ENCODE assay signal across 8 mouse cellular contexts in the genomic region with DNA sequence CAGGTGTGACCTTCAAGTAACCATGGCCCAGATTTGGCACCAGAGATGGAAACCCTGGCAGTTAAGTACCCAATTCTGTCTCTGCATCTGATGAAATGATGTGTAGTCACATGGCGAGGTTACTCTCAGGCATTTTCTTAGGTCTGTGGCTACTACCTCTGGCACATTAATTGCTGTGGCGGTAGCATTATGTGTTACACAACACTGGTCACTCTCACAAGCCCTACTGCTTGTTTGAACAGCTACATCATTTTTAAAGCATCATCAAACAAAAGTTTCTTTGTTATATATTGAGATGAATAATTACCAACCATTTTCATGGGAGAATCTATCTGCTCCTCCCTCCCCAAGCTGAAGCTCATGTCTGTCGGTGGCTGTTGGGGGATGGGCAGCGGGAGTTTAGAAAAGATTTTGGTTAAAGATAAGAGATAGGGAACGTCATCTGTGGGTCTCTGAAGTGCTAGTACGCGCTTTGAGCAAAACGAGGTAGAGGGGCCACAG. TPM values are rescaled to one million over a fixed set of nuclear protein-coding genes. Genes with fewer than 3 reads are reported as not detected.
DNase-seq lines count a peak whose midpoint lies in the region; TF ChIP-seq lines count a peak whose summit lies in the region.

No protein-coding gene starts in this region.

- no peak overlapping the region for H3K27ac ChIP-seq in ES-Bruce4 (ENCODE audit: insufficient read depth, low read length)
- peak overlapping the region; percentile 96 for H3K27ac ChIP-seq in embryonic facial prominence, embryonic 10.5 days (replicated peaks)
- peak overlapping the region; percentile 96 for H3K27ac ChIP-seq in hindbrain, embryonic 10.5 days

- TF ChIP-seq POLR2A in ES-Bruce4 (IDR thresholded peaks at IDR 0.05; ENCODE audit: insufficient read depth, low read length) = no peak

- peak overlapping the region; percentile 80 for H3K4me3 ChIP-seq in ES-Bruce4 (ENCODE audit: low read depth, low read length)
- peak overlapping the region; percentile 95 for H3K4me3 ChIP-seq in embryonic facial prominence, embryonic 10.5 days
- peak overlapping the region; percentile 76 for H3K4me3 ChIP-seq in hindbrain, embryonic 10.5 days

- no peak for TF ChIP-seq EP300 in ES-Bruce4 (IDR thresholded peaks at IDR 0.05; ENCODE audit: insufficient read depth, low read depth, low read length)

- no peaks in the 10 kb centered on the region for H3K9me3 ChIP-seq in ES-Bruce4 (replicated peaks; ENCODE audit: control insufficient read depth, insufficient read depth, low read length, poor library complexity, severe bottlenecking)
- H3K9me3 ChIP-seq in embryonic facial prominence, embryonic 10.5 days = no peaks in the 10 kb centered on the region
- H3K9me3 ChIP-seq in hindbrain, embryonic 10.5 days = no peaks in the 10 kb centered on the region

- DNase-seq in adrenal gland, adult (ENCODE audit: inconsistent age in 2 of 2, low spot score in 1 of 2) = peak; percentile 28 to 60
- DNase-seq in adrenal gland, adult 8-10 months = no peak
- DNase-seq in embryonic facial prominence, embryonic 10.5 days (ENCODE audit: low spot score) = peak; percentile 21
- peak; percentile 20 for DNase-seq in hindbrain, embryonic 10.5 days (ENCODE audit: low spot score)
- peak; percentile 30 for DNase-seq in left cerebral cortex, adult 11 months (ENCODE audit: low spot score)
- peak; percentile 15 for DNase-seq in lung, postnatal 14 days
- peak; percentile 47 for DNase-seq in skeletal muscle tissue, adult 2 months (ENCODE audit: low read depth, low spot score)

- no peaks in the 10 kb centered on the region for H3K27me3 ChIP-seq in ES-Bruce4 (ENCODE audit: control insufficient read depth, insufficient read depth, low read length, poor library complexity, severe bottlenecking)
- no peaks in the 10 kb centered on the region for H3K27me3 ChIP-seq in embryonic facial prominence, embryonic 10.5 days (replicated peaks; ENCODE audit: low read depth, poor library complexity, severe bottlenecking)
- no peaks in the 10 kb centered on the region for H3K27me3 ChIP-seq in hindbrain, embryonic 10.5 days (ENCODE audit: insufficient read depth, poor library complexity, severe bottlenecking)

- 0 out of 2 replicates have a peak, but pooled peaks cover 2% of the 10 kb centered on the region for H3K36me3 ChIP-seq in ES-Bruce4 (ENCODE audit: control insufficient read depth, insufficient read depth, low read length, poor library complexity, severe bottlenecking)
- H3K36me3 ChIP-seq in embryonic facial prominence, embryonic 10.5 days (replicated peaks) = peaks cover 10% of the 10 kb centered on the region; the same call in 1 of the 2 replicates
- peaks cover 10% of the 10 kb centered on the region; the same call in 1 of the 2 replicates for H3K36me3 ChIP-seq in hindbrain, embryonic 10.5 days

- 14% methylated on average over 8 of the region's 8 CpGs for WGBS in embryonic facial prominence, embryonic 10.5 days
- WGBS in hindbrain, embryonic 10.5 days = 19% methylated on average over 8 of the region's 8 CpGs

- H3K4me1 ChIP-seq in ES-Bruce4 (ENCODE audit: control insufficient read depth, insufficient read depth, low read length) = peaks cover 2% of the 10 kb centered on the region
- peaks cover 32% of the 10 kb centered on the region for H3K4me1 ChIP-seq in embryonic facial prominence, embryonic 10.5 days
- peaks cover 33% of the 10 kb centered on the region for H3K4me1 ChIP-seq in hindbrain, embryonic 10.5 days (replicated peaks)

- peak overlapping the region; percentile 88 for H3K9ac ChIP-seq in ES-Bruce4 (ENCODE audit: low read depth, poor library complexity, severe bottlenecking)

- no peak for TF ChIP-seq CTCF in ES-Bruce4 (IDR thresholded peaks at IDR 0.05; ENCODE audit: low read depth, low read length)

RNA-seq across cellular contexts. Expression of a gene that starts 1.7 kb away (rescaled TPM):
- 10 to 100 TPM; 35.8 to 41.7 (median 38.3) TPM for total RNA-seq in adrenal gland, adult 8-10 months (2022)
- 20.1 and 25.1 TPM in 2 replicates for polyA plus RNA-seq in ES-Bruce4 (2011; ENCODE audit: insufficient read depth, insufficient read length, low read depth, missing spikeins)
- 22.6 and 25.7 TPM in 2 replicates for polyA plus RNA-seq in embryonic facial prominence, embryonic 10.5 days (2016; fragmentation: Nextera tagmentation; extraction: Ambion mirVana)
- 20.5 and 23.3 TPM in 2 replicates for polyA plus RNA-seq in hindbrain, embryonic 10.5 days (2016; fragmentation: Nextera tagmentation; extraction: Ambion mirVana)

RNA-seq across cellular contexts. Expression of a gene that starts 2.7 kb away (rescaled TPM):
- total RNA-seq in adrenal gland, adult 8-10 months (2022) = 10 to 100 TPM; 16.5 to 19.8 (median 18.2) TPM
- polyA plus RNA-seq in ES-Bruce4 (2011; ENCODE audit: insufficient read depth, insufficient read length, low read depth, missing spikeins) = 167 and 190 TPM in 2 replicates
- polyA plus RNA-seq in embryonic facial prominence, embryonic 10.5 days (2016; fragmentation: Nextera tagmentation; extraction: Ambion mirVana) = 301 and 303 TPM in 2 replicates
- 258 and 260 TPM in 2 replicates for polyA plus RNA-seq in hindbrain, embryonic 10.5 days (2016; fragmentation: Nextera tagmentation; extraction: Ambion mirVana)
